Mouse (Mus musculus): ENCODE data around the gene Prelp.
A peak's percentile ranks its signal among the peaks of the same experiment; 100 is the strongest.
"Not testable (repeated sequence)": the region's sequence is repeated elsewhere in the genome, so short reads cannot be mapped to it uniquely, and the experiment has no call there.

Gene Prelp

GRCm38 (mm10) chr1:133921304-133921751 is at the start of gene Prelp:
Prelp (minus strand) TSS chr1:133921414.
- DNase-seq (ENCODE audit: low spot score in 2 of 2): peak in 1 of 2 experiments; percentile 51

- DNase-seq (ENCODE audit: low spot score in 2 of 2): no peak
Observed at GRCm38 (mm10) chr1:133969427-133969826, 48.2 kb upstream of the Prelp start.

- DNase-seq (ENCODE audit: low spot score in 2 of 2): no peak
Observed at GRCm38 (mm10) chr1:133968788-133969325, 47.6 kb upstream of the Prelp start.

DNA sequence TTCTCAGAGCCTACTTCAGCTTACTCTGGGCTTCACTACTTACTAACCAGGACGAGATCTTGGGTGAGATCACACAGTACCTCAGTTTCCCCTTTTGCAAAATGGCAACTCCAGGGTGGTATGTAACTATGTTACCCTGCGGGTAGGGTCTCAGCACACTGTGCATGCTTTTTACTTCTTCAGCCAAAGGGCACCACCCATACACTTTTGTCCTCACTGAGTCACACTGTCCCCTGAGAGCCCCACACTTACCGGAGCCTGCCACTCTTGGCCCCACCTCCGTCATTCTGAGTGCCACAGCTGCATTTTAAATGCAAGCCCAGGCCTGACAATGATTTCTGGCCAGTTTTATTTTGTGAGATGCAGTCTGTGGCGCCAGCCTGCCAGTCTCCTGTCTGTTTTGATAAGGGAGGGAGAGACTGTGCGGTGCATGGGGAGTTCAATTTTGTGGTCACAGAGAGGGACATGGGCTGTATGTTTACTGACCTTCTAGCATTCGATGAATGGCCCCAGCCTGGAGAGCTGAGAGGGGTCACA is 46.3 kb upstream of the Prelp start:
- no peak for DNase-seq (ENCODE audit: low spot score in 2 of 2)

- DNase-seq (ENCODE audit: low spot score in 2 of 2): no peak
Observed at GRCm38 (mm10) chr1:133966044-133966443, 44.8 kb upstream of the Prelp start.

DNA sequence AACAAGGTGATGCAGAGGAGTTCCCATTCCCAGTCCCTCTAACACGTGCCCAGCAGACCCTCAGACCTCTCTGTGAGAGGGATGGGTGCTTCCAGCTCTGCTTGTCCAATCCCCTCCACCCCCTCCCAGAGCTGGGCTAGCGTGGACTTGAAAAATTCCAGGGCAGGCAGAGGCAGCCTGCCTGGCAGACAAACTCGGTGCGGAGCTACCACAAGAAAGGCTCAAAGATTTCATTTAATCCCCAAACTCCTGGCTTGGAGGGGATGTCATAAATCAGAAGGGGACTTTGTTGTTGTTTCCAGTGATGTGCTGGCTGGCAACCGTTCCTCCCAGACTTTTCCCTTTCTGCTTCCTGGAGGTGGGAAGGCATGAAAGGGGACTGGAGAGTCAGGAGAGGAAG is 44.1 kb upstream of the Prelp start:
- DNase-seq (ENCODE audit: low spot score in 2 of 2): peak in 1 of 2 experiments; percentile 49

DNA sequence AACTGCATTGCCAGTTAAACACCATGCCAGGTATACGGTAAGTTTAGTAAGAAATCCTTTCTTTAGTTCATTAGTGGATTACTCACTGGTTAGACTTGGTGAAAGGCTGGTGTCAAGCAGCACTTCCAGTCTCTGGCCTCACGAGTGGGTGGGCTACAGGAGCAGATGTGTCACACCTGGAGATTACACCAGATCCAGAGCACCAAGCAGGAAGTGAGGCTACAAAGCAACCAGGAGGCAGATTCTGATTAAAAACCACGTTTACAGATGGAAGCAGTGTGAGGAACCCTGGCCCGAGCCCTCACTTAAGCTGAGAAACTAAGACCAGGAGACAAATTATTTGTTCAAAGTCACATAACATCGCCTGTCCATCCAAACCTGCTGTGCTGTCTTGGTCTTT is 43.5 kb upstream of the Prelp start:
- no peak for DNase-seq (ENCODE audit: low spot score in 2 of 2)

DNA sequence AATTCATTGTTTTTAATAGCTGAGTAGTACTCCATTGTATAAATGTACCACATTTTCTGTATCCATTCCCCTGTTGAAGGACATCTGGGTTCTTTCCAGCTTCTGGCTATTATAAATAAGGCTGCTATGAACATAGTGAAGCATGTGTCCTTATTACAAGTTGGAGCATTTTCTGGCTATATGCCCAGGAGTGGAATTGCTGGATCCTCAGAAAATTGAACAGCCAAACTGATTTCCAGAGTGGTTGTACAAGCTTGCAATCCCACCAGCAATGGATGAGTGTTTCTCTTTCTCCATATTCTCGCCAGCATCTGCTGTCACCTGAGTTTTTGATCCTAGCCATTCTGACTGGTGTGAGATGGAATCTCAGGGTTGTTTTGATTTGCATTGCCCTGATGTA is 42.4 kb upstream of the Prelp start:
- DNase-seq (ENCODE audit: low spot score in 2 of 2): not testable (repeated sequence)

DNA sequence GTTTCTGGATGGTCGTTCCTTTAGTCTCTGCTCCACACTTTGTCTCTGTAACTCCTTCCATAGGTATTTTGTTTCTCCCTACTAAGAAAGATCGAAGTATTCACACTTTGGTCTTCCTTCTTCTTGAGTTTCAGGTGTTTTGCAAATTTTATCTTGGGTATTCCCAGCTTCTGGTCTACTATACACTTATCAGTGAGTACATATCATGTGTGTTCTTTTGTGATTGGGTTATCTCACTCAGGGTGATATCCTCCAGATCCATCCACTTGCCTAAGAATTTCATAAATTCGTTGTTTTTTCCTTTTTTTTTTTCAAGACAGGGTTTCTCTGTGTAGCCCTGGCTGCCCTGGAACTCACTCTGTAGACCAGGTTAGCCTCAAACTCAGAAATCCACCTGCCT is 41.9 kb upstream of the Prelp start:
- DNase-seq (ENCODE audit: low spot score in 2 of 2): not testable (repeated sequence)

DNA sequence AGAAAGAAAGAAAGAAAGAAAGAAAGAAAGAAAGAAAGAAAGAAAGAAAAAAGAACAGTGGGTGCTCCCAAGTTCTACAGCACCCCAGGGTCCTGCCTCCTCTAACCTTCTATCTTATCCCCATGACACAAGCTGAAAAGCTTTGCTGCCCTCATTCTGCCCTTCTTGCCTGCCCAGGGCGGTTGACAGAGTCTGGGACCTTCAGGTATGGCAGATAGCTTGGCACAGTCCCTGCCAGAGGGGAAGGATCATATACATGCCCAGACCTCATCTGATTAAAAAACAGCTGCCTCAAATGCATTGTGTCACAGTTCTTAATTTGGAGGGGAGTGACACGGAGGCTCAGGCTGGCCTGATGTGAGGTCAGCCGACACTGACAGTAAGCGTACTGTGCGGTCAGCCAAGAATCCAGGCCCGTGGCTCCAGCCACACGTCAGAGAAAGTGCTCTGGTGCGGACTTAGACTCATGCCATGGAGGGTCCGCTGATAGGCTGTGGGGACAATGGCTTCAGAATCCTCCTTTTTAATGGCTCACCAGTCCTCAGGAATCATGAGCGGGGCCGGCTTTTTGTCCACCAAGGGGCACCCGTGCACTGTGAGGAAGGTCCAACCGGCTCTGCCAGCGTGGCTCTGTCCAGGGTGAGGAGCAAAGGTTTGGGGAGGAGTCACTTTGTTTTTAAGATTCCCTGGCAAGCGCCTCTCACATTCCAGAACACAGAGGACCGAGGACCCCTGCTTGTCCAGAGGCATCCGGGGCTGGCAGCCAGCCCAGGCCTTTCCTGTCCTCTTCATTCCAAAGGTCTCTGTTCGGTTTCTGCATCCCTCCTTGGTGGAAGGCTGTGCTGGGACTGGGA is 40.3 kb upstream of the Prelp start:
- peak; percentile 82 to 86 for DNase-seq (ENCODE audit: low spot score in 2 of 2)

DNA sequence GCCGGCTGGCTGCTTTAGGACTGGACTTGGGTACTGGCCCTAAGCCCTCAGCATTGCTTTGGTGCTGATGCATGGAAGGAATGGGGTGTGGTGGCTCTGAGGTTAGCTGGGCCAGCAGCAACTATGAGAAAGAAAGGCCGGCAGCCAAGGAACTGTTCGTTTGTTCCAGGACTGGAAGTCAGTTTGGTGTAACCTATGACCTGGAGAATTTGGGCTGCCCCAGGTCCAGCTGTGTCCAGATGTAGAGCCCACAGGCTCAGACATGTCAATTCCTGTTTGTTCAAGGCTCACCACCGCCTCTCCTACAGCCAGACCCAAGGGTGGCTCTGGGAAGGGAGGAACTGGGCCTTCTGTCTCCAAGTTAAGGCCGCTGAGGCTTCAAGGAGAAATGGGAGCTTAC is 38.3 kb upstream of the Prelp start:
- peak in 1 of 2 experiments; percentile 67 for DNase-seq (ENCODE audit: low spot score in 2 of 2)

- no peak for DNase-seq (ENCODE audit: low spot score in 2 of 2)
Observed at GRCm38 (mm10) chr1:133954009-133954408, 32.8 kb upstream of the Prelp start.

- DNase-seq (ENCODE audit: low spot score in 2 of 2): no peak
Observed at GRCm38 (mm10) chr1:133953261-133953742, 32.1 kb upstream of the Prelp start.

GRCm38 (mm10) chr1:133951598-133951997 is 30.4 kb upstream of the Prelp start:
- DNase-seq (ENCODE audit: low spot score in 2 of 2): no peak

- no peak for DNase-seq (ENCODE audit: low spot score in 2 of 2)
Observed at GRCm38 (mm10) chr1:133950061-133950782, 29.0 kb upstream of the Prelp start.

DNA sequence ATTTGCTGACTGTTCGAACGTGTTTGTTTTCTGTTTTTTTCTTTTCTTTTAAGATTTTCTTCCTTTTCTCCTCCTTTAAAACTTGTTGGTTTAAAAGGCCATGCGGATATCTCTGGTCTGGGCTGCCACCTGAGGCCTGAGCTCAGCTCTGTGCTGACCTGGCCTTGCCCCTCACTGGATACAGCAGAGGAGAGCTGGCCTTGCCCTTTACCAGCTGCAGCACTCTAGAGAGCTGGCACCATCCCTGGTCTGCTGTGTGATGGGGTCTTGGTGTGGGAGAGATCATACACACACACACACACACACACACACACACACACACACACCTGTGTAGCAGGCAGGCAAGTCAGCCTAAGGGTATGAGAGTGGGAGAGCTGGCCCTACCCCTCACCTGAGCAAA is 23.9 kb upstream of the Prelp start:
- DNase-seq (ENCODE audit: low spot score in 2 of 2): no peak

- DNase-seq (ENCODE audit: low spot score in 2 of 2): no peak
Observed at GRCm38 (mm10) chr1:133941904-133942303, 20.7 kb upstream of the Prelp start.

- DNase-seq (ENCODE audit: low spot score in 2 of 2): no peak
Observed at GRCm38 (mm10) chr1:133941158-133941860, 20.1 kb upstream of the Prelp start.

- no peak for DNase-seq (ENCODE audit: low spot score in 2 of 2)
Observed at GRCm38 (mm10) chr1:133940481-133941092, 19.4 kb upstream of the Prelp start.

- DNase-seq (ENCODE audit: low spot score in 2 of 2): no peak
Observed at GRCm38 (mm10) chr1:133939708-133940107, 18.5 kb upstream of the Prelp start.

DNA sequence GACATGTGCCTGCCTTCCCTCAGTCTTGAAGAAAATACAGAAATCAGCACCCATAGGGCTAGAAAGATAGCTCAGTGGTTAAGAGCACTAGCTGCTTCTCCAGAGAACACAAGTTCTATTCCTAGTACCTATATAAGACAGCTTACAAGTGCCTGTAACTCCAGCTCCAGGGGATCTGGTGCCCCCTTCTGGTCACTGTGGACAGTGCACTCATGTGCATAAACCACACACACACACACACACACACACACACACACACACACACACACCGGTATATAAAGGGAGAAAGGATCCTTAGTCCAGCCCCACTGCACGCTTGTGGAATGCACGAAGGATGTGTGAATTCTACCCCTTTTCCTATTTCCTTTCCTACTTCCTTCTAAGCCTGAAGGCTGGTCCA is 15.0 kb upstream of the Prelp start:
- no peak for DNase-seq (ENCODE audit: low spot score in 2 of 2)
